Mouse (Mus musculus) retina, postnatal 1 day (tissue): ENCODE results near the gene Syngr3.

ENCODE experiments used
- DNase-seq: peaks from one replicate; pipeline ENCODE4 v3.0.0-alpha.2; 2012

Syngr3 gene

DNA sequence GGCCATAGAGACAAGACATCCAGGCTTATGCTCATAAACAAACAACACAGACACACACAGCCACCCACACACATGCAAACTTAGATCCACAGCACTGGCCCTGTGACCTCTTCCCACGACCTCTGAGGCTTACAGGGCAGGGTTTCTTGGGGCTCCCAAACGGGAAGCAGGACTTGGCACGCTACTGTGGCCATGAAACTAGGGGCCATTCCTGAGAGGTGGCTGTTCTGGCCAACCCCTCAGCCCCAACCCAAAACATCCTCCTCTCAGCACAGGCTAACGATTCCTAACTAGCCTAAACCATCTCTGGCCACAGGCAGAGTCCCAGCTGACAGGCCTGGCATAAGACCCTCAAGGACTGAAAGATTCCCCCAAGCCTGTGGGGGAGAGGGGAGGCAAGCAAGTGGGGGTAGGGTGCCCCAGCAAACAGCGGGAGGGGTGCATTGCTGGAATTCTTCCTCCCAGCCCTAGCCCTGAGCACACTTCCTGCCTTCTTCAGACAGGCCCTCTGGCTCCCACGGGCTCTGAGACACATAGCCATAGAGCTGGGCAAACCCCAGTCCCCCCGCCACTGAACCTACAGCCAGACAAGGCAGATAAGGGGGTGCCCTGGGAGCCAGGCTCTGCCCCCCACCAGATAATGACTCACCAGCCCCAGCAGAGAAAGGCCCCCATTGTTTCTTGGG lies 45.6 kb downstream of the Syngr3 start:
- no peak for DNase-seq

DNA sequence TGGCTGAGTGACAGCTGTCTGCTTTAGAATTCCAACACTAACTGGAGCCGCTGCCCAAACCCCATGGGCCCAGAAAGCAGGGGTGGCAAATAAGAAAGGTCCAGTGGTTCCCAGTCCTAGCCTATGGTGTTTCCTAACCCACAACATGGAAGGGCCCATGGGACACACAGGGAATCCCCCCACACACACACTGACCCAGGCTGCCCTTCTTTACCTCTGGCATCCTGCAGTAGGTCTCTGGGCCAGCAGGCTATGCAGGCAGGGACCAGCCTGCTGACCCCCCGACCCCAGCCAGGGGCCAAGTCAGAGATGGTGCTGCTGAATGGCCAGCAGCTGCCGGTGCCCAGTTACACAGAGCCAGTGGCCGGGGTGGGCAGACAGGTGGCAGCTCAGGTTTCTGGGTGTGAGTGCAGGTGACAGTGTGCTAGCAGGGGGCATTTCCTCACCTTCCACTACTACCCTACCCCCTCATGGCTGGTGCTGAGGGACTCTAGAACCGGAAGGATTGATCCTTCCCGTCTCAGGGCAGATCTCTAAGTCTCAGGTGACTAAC lies 46.9 kb downstream of the Syngr3 start:
- DNase-seq: no peak

DNA sequence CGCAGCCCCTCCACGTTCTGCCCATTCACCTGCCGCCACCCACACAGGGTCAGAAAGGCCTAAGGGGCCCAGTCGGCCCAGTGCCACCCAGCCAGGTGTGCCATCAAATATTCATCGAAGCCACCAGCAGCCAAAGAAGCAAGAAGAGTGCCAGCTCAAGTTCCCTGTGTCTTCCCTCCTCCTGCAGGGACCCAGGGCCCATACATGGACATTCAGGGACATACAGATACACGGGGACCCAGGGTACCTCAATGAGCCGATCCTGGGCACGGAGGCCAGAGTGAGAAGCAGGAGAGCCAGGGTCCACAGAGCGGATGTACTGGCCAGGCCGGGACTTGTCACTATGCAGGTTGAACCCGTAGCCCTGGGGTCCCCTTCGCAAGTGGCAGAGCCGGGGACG lies 47.8 kb downstream of the Syngr3 start:
- DNase-seq: no peak

DNA sequence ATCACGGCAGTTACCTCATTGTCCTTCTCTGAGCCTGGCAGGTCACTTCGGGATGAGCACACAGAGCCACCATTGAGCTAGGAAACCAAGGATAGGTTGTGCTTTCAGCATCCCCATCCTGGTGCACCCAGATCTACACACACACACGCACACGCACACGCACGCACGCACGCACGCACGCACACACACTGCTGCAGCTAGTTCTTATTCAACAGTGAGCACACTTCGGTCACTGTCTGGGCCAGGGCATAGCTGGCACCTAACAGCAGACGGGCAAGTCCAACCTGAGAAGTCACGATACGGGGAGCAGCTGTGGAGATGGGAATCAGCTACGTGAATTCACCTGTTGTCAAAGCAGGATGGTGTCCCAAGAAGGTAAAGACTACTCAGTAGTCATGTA lies 49.2 kb downstream of the Syngr3 start:
- no peak for DNase-seq

DNA sequence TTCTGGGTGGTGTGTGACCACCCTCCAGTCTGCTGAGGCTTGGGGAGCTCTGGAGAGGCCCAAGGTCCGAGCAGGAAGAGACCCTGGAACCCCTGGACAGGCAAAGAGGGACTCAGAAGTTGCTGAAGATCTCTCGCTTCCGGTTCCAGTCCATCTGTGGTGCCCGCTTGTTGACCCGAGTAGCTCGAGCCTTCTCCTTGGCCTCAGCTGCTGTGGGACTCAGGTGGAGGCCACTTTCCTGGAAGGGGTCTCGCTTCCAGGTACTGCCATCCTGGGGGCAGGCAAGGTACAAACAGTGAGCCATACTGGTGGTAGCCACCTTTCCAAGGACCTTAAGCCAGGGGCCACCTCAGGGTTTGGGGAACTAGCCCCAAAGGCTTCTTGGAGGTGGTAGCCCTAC lies 49.6 kb downstream of the Syngr3 start:
- no peak for DNase-seq

DNA sequence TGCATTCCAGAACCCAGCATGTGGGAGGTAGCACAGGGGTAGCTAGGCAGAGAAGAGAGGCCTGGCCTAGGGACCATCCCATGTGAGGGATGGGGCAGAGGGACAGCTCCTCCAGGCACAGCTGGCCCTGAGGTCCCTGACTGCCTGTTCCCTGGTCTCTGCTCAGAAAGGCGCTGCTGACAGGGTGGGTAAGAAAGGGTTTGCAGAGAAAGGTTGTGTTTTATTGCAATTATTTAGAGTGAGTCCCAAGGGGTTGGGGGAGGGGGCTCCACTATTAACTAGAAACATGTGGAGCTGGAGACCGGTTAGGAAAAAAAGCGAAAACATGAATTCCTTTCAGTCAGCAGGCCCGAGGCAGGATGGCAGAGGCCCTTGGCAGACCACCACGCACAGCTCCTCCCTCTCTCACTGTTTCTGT lies 50.2 kb downstream of the Syngr3 start:
- DNase-seq: no peak

DNA sequence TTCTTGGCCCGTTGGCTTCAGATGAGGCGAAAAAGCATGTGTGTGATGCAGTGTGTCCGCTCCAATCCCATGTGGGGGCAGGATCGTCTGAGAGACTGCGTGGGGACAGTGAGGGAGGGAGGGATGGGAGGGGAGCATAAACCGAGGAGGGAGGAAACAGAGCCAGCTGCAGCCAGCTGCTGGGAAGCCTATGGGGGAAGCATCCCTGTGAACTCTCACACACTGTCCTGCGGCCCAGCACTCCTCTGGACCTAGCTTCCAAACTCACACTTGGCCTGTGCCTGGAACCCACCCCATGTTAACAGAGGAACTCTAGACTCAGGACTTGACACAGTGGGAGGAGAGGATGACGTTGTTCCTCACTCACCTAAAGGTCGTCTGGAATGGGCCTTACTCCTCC lies 50.9 kb downstream of the Syngr3 start:
- no peak for DNase-seq

DNA sequence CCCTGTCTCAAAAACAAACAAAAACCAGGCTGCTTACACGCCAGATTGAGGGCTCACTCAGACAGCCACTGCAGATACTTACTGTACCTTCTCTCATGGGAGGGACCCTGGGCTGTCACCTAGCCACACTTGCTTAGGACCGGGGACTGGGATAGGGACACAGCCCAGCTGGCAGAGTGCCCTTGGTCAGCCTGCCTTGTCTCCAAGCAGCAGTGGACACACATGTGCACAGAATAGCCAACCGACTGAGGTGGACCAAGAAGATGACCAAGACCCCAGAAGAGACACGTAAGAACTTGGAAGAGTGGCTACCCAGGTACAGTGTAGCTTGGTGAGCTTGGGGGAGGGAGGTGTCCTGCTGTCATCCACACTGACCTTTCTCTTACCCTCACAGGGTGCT lies 51.5 kb downstream of the Syngr3 start:
- DNase-seq: no peak

DNA sequence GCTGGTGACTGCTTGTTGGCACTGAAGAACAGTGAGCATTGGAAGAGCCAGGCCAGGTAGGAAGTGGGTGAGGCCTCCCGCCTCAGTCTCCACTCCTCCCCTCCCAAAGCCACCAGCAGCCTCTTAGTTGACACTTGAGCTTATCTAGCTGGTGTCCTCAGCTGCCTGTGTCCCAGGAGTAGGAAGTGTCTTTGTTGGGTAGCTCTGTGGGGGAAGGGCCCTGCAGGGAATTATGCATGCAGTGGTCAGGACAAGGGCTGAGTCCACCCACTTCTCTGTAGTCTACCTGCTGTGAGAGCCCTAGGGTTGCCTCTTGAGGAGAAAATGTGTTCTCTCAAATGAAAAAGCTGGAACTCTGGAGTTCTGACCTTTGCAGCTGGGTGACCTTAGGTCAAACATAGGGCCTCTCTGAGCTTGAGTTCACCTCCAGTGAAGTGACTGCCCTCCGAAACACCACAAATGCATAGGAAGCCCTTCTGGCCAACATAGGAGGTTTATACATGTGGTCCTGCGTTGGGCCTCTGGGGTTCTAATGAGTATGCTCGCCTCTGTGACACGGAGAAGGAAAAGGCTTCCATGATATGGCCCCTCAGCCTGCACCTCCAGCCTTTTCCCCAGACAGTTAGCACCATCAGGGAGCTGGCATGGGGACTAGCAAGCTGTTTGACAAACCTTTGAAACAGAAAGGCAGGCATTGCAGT lies 52.8 kb downstream of the Syngr3 start:
- DNase-seq: no peak

DNA sequence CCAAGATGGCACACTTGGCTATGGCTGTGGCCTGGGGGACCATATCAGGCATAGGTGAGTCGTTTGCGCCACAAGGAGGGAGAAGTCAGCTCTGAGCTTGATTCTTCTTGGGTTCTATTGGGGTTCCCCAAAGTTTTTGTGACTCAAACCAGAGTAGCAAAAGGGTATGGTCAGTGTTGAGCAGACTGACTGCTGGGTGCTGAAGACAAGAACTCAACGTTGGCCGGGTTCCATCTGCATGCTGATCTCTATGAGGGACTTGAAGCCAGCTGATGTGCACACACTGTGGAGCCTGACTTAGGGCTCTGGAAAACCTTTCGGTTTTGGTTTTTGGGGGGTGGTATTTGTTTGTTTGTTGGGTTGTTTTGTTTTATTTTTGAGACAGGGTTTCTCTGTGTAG lies 54.1 kb downstream of the Syngr3 start:
- no peak for DNase-seq
